Comparison of ENCODE assay signal across 24 mouse cellular contexts in genomic region chr15:21315457-21315856, GRCm38 (mm10).
A peak's percentile ranks its signal among the peaks of the same experiment; 100 is the strongest.
DNase-seq lines count a peak whose midpoint lies in the region; ATAC-seq and TF ChIP-seq lines count a peak whose summit lies in the region.
"Had no signal": no experiment of that assay in that cellular context is flagged by ENCODE, and none has a peak within 500 bp of the region (broad histone marks: within the 10 kb centered on the region; RNA-seq: fewer than 3 reads in every experiment).

No protein-coding gene starts in this region.

- TF ChIP-seq CTCF in brain, embryonic 14.5 days (IDR thresholded peaks at IDR 0.05; ENCODE audit: borderline replicate concordance, extremely low read depth, insufficient read depth, insufficient read length) = no peak

- peak; percentile 53 for DNase-seq in forebrain, embryonic 14.5 days (ENCODE audit: low spot score)
- DNase-seq in forebrain, embryonic 10.5 days (ENCODE audit: extremely low spot score, low spot score) = no peak
- DNase-seq in layer of hippocampus, adult 9-10 months (ENCODE audit: low spot score) = peak; percentile 13
- DNase-seq in layer of hippocampus, postnatal 36 days = no peak
- peak; percentile 55 for DNase-seq in brain, embryonic 14.5 days (ENCODE audit: low read depth)
- no peak for DNase-seq in kidney, postnatal 10 days
- no peak for DNase-seq in cerebellum, postnatal 36 days
- DNase-seq: adrenal gland, postnatal 10 days; adrenal gland, postnatal 36 days; B cell, adult 2 months; cerebellum, adult 18-20 months; cerebellum, adult 9-10 months; cerebellum, postnatal 14 days; gastrocnemius, postnatal 14 days; heart, adult 11 months had no signal

- H3K4me1 ChIP-seq in forebrain, embryonic 14.5 days (ENCODE audit: control insufficient read depth, insufficient read depth, low read length) = no peaks in the 10 kb centered on the region
- H3K4me1 ChIP-seq in forebrain, embryonic 10.5 days = no peaks in the 10 kb centered on the region
- H3K4me1 ChIP-seq: embryonic facial prominence, embryonic 13.5 days; forebrain, embryonic 12.5 days; hindbrain, embryonic 12.5 days; hindbrain, embryonic 15.5 days had no signal

- no peak for TF ChIP-seq POLR2A in brain, embryonic 14.5 days (IDR thresholded peaks at IDR 0.05; ENCODE audit: borderline replicate concordance, extremely low read depth, insufficient read depth, insufficient read length, poor library complexity, severe bottlenecking)

- H3K4me3 ChIP-seq in forebrain, embryonic 14.5 days (ENCODE audit: low read depth, low read length) = no peak overlapping the region
- H3K4me3 ChIP-seq in forebrain, embryonic 10.5 days = no peak overlapping the region
- H3K4me3 ChIP-seq: embryonic facial prominence, embryonic 13.5 days; forebrain, embryonic 12.5 days; hindbrain, embryonic 12.5 days; hindbrain, embryonic 15.5 days had no signal

- H3K27me3 ChIP-seq in forebrain, embryonic 14.5 days (replicated peaks; ENCODE audit: control insufficient read depth, insufficient read depth, low read length) = no peaks in the 10 kb centered on the region
- no peaks in the 10 kb centered on the region for H3K27me3 ChIP-seq in forebrain, embryonic 10.5 days (ENCODE audit: poor library complexity, severe bottlenecking)
- H3K27me3 ChIP-seq: CH12.LX; embryonic facial prominence, embryonic 13.5 days; forebrain, embryonic 12.5 days; hindbrain, embryonic 12.5 days; hindbrain, embryonic 15.5 days; Patski had no signal

- H3K9ac ChIP-seq in forebrain, embryonic 14.5 days (ENCODE audit: low read length) = no peak overlapping the region
- H3K9ac ChIP-seq: embryonic facial prominence, embryonic 13.5 days; forebrain, embryonic 12.5 days; hindbrain, embryonic 12.5 days; hindbrain, embryonic 15.5 days had no signal

- no peak overlapping the region for H3K4me2 ChIP-seq in forebrain, embryonic 14.5 days (ENCODE audit: low read length)
- H3K4me2 ChIP-seq: embryonic facial prominence, embryonic 13.5 days; forebrain, embryonic 12.5 days; heart, embryonic 11.5 days; hindbrain, embryonic 12.5 days; hindbrain, embryonic 15.5 days had no signal

- H3K27ac ChIP-seq in forebrain, embryonic 14.5 days (ENCODE audit: low read depth, low read length) = no peak overlapping the region
- H3K27ac ChIP-seq in forebrain, embryonic 10.5 days = no peak overlapping the region
- H3K27ac ChIP-seq: embryonic facial prominence, embryonic 13.5 days; forebrain, embryonic 12.5 days; hindbrain, embryonic 12.5 days; hindbrain, embryonic 15.5 days had no signal

- WGBS in forebrain, embryonic 14.5 days = 51% methylated on average over 3 of the region's 3 CpGs
- WGBS in forebrain, embryonic 10.5 days = 84% methylated on average over 3 of the region's 3 CpGs

- ATAC-seq in forebrain, embryonic 14.5 days = no peak
- ATAC-seq: intestine, postnatal 0 days; Patski had no signal

- H3K9me3 ChIP-seq in forebrain, embryonic 14.5 days (replicated peaks; ENCODE audit: control insufficient read depth, low read length) = no peaks in the 10 kb centered on the region
- H3K9me3 ChIP-seq in forebrain, embryonic 10.5 days = no peaks in the 10 kb centered on the region
- H3K9me3 ChIP-seq: embryonic facial prominence, embryonic 13.5 days; forebrain, embryonic 12.5 days; G1E; hindbrain, embryonic 12.5 days; hindbrain, embryonic 15.5 days had no signal

- H3K36me3 ChIP-seq in forebrain, embryonic 14.5 days (ENCODE audit: control insufficient read depth, insufficient read depth, low read length) = no peaks in the 10 kb centered on the region
- H3K36me3 ChIP-seq in forebrain, embryonic 10.5 days (replicated peaks) = no peaks in the 10 kb centered on the region
- H3K36me3 ChIP-seq: embryonic facial prominence, embryonic 13.5 days; forebrain, embryonic 12.5 days; G1E; hindbrain, embryonic 12.5 days; hindbrain, embryonic 15.5 days had no signal

Comparison
In these comparisons a context has a peak if more than half of its experiments do, and no peak if none do; other contexts are left out.
1. DNase-seq: peak in forebrain, embryonic 14.5 days (single experiment), layer of hippocampus, adult 9-10 months (single experiment) and brain, embryonic 14.5 days (single experiment); none in forebrain, embryonic 10.5 days (single experiment), layer of hippocampus, postnatal 36 days (0 of 2), kidney, postnatal 10 days (single experiment) and cerebellum, postnatal 36 days (0 of 2).